Mouse (Mus musculus): Measurements from ENCODE around the gene Opcml. TPM values are rescaled to one million over a fixed set of nuclear protein-coding genes. Genes with fewer than 3 reads are reported as not detected.

Opcml gene
- polyA plus RNA-seq, 1 experiment, result 0.08 TPM

- H3K36me3 ChIP-seq (ENCODE audit: control insufficient read depth, insufficient read depth, low read length), result no peaks in the 10 kb centered on the region
- H3K4me1 ChIP-seq (ENCODE audit: control insufficient read depth, insufficient read depth, low read length), result no peaks in the 10 kb centered on the region
- TF ChIP-seq CTCF (conservative IDR thresholded peaks at IDR 0.05; ENCODE audit: insufficient read depth, insufficient read length, low read depth, low read length) (no peak), POLR2A (IDR thresholded peaks at IDR 0.05; ENCODE audit: low read depth, low read length) (no peak)
- no peak overlapping the region for H3K27ac ChIP-seq (ENCODE audit: insufficient read depth, low read depth, low read length)
- no peaks in the 10 kb centered on the region for H3K27me3 ChIP-seq (replicated peaks; ENCODE audit: control insufficient read depth, insufficient read depth, low read length)
- H3K4me3 ChIP-seq (ENCODE audit: insufficient read depth, low read depth, low read length), result no peak overlapping the region
- 60% methylated on average over 2 of the region's 2 CpGs for WGBS
- no peak for DNase-seq
Observed at GRCm38 (mm10) chr9:28453062-28453461, 662.5 kb downstream of the Opcml start.

- WGBS, result 76% methylated on average over 7 of the region's 7 CpGs
- no peak overlapping the region for H3K27ac ChIP-seq (ENCODE audit: insufficient read depth, low read depth, low read length)
- H3K4me3 ChIP-seq (ENCODE audit: insufficient read depth, low read depth, low read length), result no peak overlapping the region
- H3K36me3 ChIP-seq (ENCODE audit: control insufficient read depth, insufficient read depth, low read length), result no peaks in the 10 kb centered on the region
- H3K4me1 ChIP-seq (ENCODE audit: control insufficient read depth, insufficient read depth, low read length), result no peaks in the 10 kb centered on the region
- DNase-seq, result no peak
- no peaks in the 10 kb centered on the region for H3K27me3 ChIP-seq (replicated peaks; ENCODE audit: control insufficient read depth, insufficient read depth, low read length)
- TF ChIP-seq POLR2A (IDR thresholded peaks at IDR 0.05; ENCODE audit: low read depth, low read length), result no peak
- TF ChIP-seq CTCF (conservative IDR thresholded peaks at IDR 0.05; ENCODE audit: insufficient read depth, insufficient read length, low read depth, low read length), result no peak
Observed at GRCm38 (mm10) chr9:28457982-28458770, 667.6 kb downstream of the Opcml start.

GRCm38 (mm10) chr9:28463622-28464021, 673.0 kb downstream of the Opcml start:
- 70% methylated on average over 6 of the region's 6 CpGs for WGBS
- H3K4me3 ChIP-seq (ENCODE audit: insufficient read depth, low read depth, low read length), result no peak overlapping the region
- no peaks in the 10 kb centered on the region for H3K27me3 ChIP-seq (replicated peaks; ENCODE audit: control insufficient read depth, insufficient read depth, low read length)
- H3K27ac ChIP-seq (ENCODE audit: insufficient read depth, low read depth, low read length), result no peak overlapping the region
- H3K4me1 ChIP-seq (ENCODE audit: control insufficient read depth, insufficient read depth, low read length), result no peaks in the 10 kb centered on the region
- no peak for TF ChIP-seq POLR2A (IDR thresholded peaks at IDR 0.05; ENCODE audit: low read depth, low read length)
- no peak for TF ChIP-seq CTCF (conservative IDR thresholded peaks at IDR 0.05; ENCODE audit: insufficient read depth, insufficient read length, low read depth, low read length)
- H3K36me3 ChIP-seq (ENCODE audit: control insufficient read depth, insufficient read depth, low read length), result no peaks in the 10 kb centered on the region
- DNase-seq, result no peak

- no peaks in the 10 kb centered on the region for H3K36me3 ChIP-seq (ENCODE audit: control insufficient read depth, insufficient read depth, low read length)
- H3K4me1 ChIP-seq (ENCODE audit: control insufficient read depth, insufficient read depth, low read length), result no peaks in the 10 kb centered on the region
- no peak for TF ChIP-seq CTCF (conservative IDR thresholded peaks at IDR 0.05; ENCODE audit: insufficient read depth, insufficient read length, low read depth, low read length)
- TF ChIP-seq POLR2A (IDR thresholded peaks at IDR 0.05; ENCODE audit: low read depth, low read length), result no peak
- DNase-seq, result no peak
- 90% methylated on average over 6 of the region's 6 CpGs for WGBS
- H3K27me3 ChIP-seq (replicated peaks; ENCODE audit: control insufficient read depth, insufficient read depth, low read length), result no peaks in the 10 kb centered on the region
- H3K4me3 ChIP-seq (ENCODE audit: insufficient read depth, low read depth, low read length), result no peak overlapping the region
- no peak overlapping the region for H3K27ac ChIP-seq (ENCODE audit: insufficient read depth, low read depth, low read length)
Observed at GRCm38 (mm10) chr9:28469419-28469818, 678.8 kb downstream of the Opcml start.

- TF ChIP-seq POLR2A (IDR thresholded peaks at IDR 0.05; ENCODE audit: low read depth, low read length), result no peak
- TF ChIP-seq CTCF (conservative IDR thresholded peaks at IDR 0.05; ENCODE audit: insufficient read depth, insufficient read length, low read depth, low read length), result no peak
- H3K27me3 ChIP-seq (replicated peaks; ENCODE audit: control insufficient read depth, insufficient read depth, low read length), result no peaks in the 10 kb centered on the region
- no peak for DNase-seq
- no peaks in the 10 kb centered on the region for H3K36me3 ChIP-seq (ENCODE audit: control insufficient read depth, insufficient read depth, low read length)
- WGBS, result 26% methylated on average over 4 of the region's 4 CpGs
- H3K4me3 ChIP-seq (ENCODE audit: insufficient read depth, low read depth, low read length), result no peak overlapping the region
- H3K27ac ChIP-seq (ENCODE audit: insufficient read depth, low read depth, low read length), result no peak overlapping the region
- H3K4me1 ChIP-seq (ENCODE audit: control insufficient read depth, insufficient read depth, low read length), result no peaks in the 10 kb centered on the region
Observed at GRCm38 (mm10) chr9:28471501-28471900, 680.9 kb downstream of the Opcml start.

GRCm38 (mm10) chr9:28474586-28474985, 684.0 kb downstream of the Opcml start:
- no peak for DNase-seq
- WGBS, result 95% methylated on average over 6 of the region's 6 CpGs
- Histone ChIP-seq H3K4me3 (ENCODE audit: insufficient read depth, low read depth, low read length) (no peak overlapping the region), H3K36me3 (ENCODE audit: control insufficient read depth, insufficient read depth, low read length) (no peaks in the 10 kb centered on the region), H3K27ac (ENCODE audit: insufficient read depth, low read depth, low read length) (no peak overlapping the region), H3K27me3 (replicated peaks; ENCODE audit: control insufficient read depth, insufficient read depth, low read length) (no peaks in the 10 kb centered on the region), H3K4me1 (ENCODE audit: control insufficient read depth, insufficient read depth, low read length) (no peaks in the 10 kb centered on the region)
- TF ChIP-seq CTCF (conservative IDR thresholded peaks at IDR 0.05; ENCODE audit: insufficient read depth, insufficient read length, low read depth, low read length) (no peak), POLR2A (IDR thresholded peaks at IDR 0.05; ENCODE audit: low read depth, low read length) (no peak)

GRCm38 (mm10) chr9:28481261-28481660, 690.7 kb downstream of the Opcml start:
- Histone ChIP-seq H3K4me3 (ENCODE audit: insufficient read depth, low read depth, low read length) (no peak overlapping the region), H3K36me3 (ENCODE audit: control insufficient read depth, insufficient read depth, low read length) (no peaks in the 10 kb centered on the region), H3K4me1 (ENCODE audit: control insufficient read depth, insufficient read depth, low read length) (no peaks in the 10 kb centered on the region), H3K27me3 (replicated peaks; ENCODE audit: control insufficient read depth, insufficient read depth, low read length) (no peaks in the 10 kb centered on the region), H3K27ac (ENCODE audit: insufficient read depth, low read depth, low read length) (no peak overlapping the region)
- no peak for DNase-seq
- no peak for TF ChIP-seq POLR2A (IDR thresholded peaks at IDR 0.05; ENCODE audit: low read depth, low read length)
- TF ChIP-seq CTCF (conservative IDR thresholded peaks at IDR 0.05; ENCODE audit: insufficient read depth, insufficient read length, low read depth, low read length), result no peak
- 82% methylated on average over 4 of the region's 4 CpGs for WGBS
